Mouse (Mus musculus) liver, embryonic 12.5 days (tissue): ENCODE data around the gene Ctr9. TPM values are rescaled to one million over a fixed set of nuclear protein-coding genes. Genes with fewer than 3 reads are reported as not detected.
A peak's percentile ranks its signal among the peaks of the same experiment; 100 is the strongest.

Source experiments
- ATAC-seq: fragments of 200-750 bp; cut with Nextera tagmentation; 2 replicates; pipeline ENCODE4 v1.8.0; 2017; ENCODE audit warnings: moderate number of reproducible peaks, mild to moderate bottlenecking, moderate library complexity
- H3K27ac ChIP-seq: fragments of 300-500 bp; sonication (generic); 2 replicates; pipeline ENCODE4 v1.5.1; 2016; ENCODE audit warnings: mild to moderate bottlenecking
- H3K27me3 ChIP-seq: fragments of 300-500 bp; sonication (generic); replicated peaks from 2 replicates; pipeline ENCODE4 v1.6.1; 2016; ENCODE audit warnings: mild to moderate bottlenecking, moderate library complexity
- H3K36me3 ChIP-seq: fragments of 300-500 bp; sonication (generic); 2 replicates; pipeline ENCODE4 v1.6.1; 2016; ENCODE audit warnings: mild to moderate bottlenecking, moderate library complexity
- H3K4me1 ChIP-seq: fragments of 300-500 bp; sonication (generic); 2 replicates; pipeline ENCODE4 v1.6.1; 2016
- H3K4me2 ChIP-seq: fragments of 300-500 bp; sonication (generic); 2 replicates; pipeline ENCODE4 v1.6.1; 2016; ENCODE audit warnings: mild to moderate bottlenecking, moderate library complexity
- H3K4me3 ChIP-seq: fragments of 300-500 bp; sonication (generic); 2 replicates; pipeline ENCODE4 v1.5.1; 2016; ENCODE audit warnings: mild to moderate bottlenecking, moderate library complexity
- H3K9ac ChIP-seq: fragments of 300-500 bp; sonication (generic); 2 replicates; pipeline ENCODE4 v1.6.1; 2016; ENCODE audit warnings: mild to moderate bottlenecking, moderate library complexity
- H3K9me3 ChIP-seq: fragments of 300-500 bp; sonication (generic); replicated peaks from 2 replicates; pipeline ENCODE4 v1.6.1; 2016; ENCODE audit warnings: mild to moderate bottlenecking, moderate library complexity
- WGBS: fragments of 180-500 bp; shearing (Covaris S2); methylation state at CpG from one replicate; pipeline ENCODE4 v1.1.7; 2016; ENCODE audit not compliant: insufficient replicate concordance; 5-methylcytosine and 5-hydroxymethylcytosine counted together
- polyA plus RNA-seq: library from polyadenylated mRNA; unstranded; fragments of >200 nt; fragmentation: Nextera tagmentation; extraction: Ambion mirVana; gene quantifications from 2 replicates; pipeline ENCODE4 v1.2.1, GENCODE M21; 2016

The Ctr9 gene
- polyA plus RNA-seq = 40.3 and 40.5 TPM in 2 replicates

- ATAC-seq = peak; percentile 91
- Histone ChIP-seq H3K27me3 (no peaks in the 10 kb centered on the region), H3K4me1 (peaks cover 39% of the 10 kb centered on the region), H3K4me2 (peak within 1 kb of the TSS; percentile 77), H3K27ac (peak within 1 kb of the TSS; percentile 93), H3K9me3 (no peaks in the 10 kb centered on the region), H3K9ac (peak within 1 kb of the TSS; percentile 80), H3K4me3 (peak within 1 kb of the TSS; percentile 81), H3K36me3 (peaks cover 27% of the 10 kb centered on the region)
- 5% methylated on average over 45 of the region's 45 CpGs for WGBS
Observed at GRCm38 (mm10) chr7:111028281-111029045, at the start of gene Ctr9. Gene Ctr9 (plus strand): TSS chr7:111028951.

GRCm38 (mm10) chr7:110981036-110981435 lies 47.7 kb upstream of the Ctr9 start:
- 62% methylated on average over 8 of the region's 8 CpGs for WGBS
- Histone ChIP-seq H3K27me3 (no peaks in the 10 kb centered on the region), H3K27ac (peak overlapping the region; percentile 55; the same call in 1 of the 2 replicates), H3K36me3 (no peaks in the 10 kb centered on the region), H3K4me2 (peak overlapping the region; percentile 27), H3K4me3 (0 out of 2 replicates have a peak overlapping the region, but pooled peaks have one; percentile 2), H3K9ac (no peak overlapping the region), H3K4me1 (peaks cover 41% of the 10 kb centered on the region), H3K9me3 (no peaks in the 10 kb centered on the region)
- no peak for ATAC-seq

- WGBS = 56% methylated on average over 7 of the region's 7 CpGs
- H3K4me1 ChIP-seq = peaks cover 33% of the 10 kb centered on the region
- H3K4me3 ChIP-seq = 0 out of 2 replicates have a peak within 1 kb of the TSS, but pooled peaks have one; percentile 2
- ATAC-seq = peak; percentile 41
- peak within 1 kb of the TSS; percentile 55 for H3K27ac ChIP-seq
- no peaks in the 10 kb centered on the region for H3K27me3 ChIP-seq
- H3K9ac ChIP-seq = 0 out of 2 replicates have a peak within 1 kb of the TSS, but pooled peaks have one; percentile 2
- no peaks in the 10 kb centered on the region for H3K36me3 ChIP-seq
- no peaks in the 10 kb centered on the region for H3K9me3 ChIP-seq
- H3K4me2 ChIP-seq = peak within 1 kb of the TSS; percentile 27; the same call in 1 of the 2 replicates
Observed at GRCm38 (mm10) chr7:110982053-110982705, 46.6 kb upstream of the Ctr9 start, which contains the start of gene Mrvi1. Gene Mrvi1 (minus strand): TSS chr7:110982461.

GRCm38 (mm10) chr7:110982764-110983163 lies 46.0 kb upstream of the Ctr9 start:
- Histone ChIP-seq H3K27ac (0 out of 2 replicates have a peak overlapping the region, but pooled peaks have one; percentile 55), H3K36me3 (no peaks in the 10 kb centered on the region), H3K9me3 (no peaks in the 10 kb centered on the region), H3K9ac (no peak overlapping the region), H3K4me1 (peaks cover 27% of the 10 kb centered on the region), H3K27me3 (no peaks in the 10 kb centered on the region), H3K4me3 (no peak overlapping the region), H3K4me2 (no peak overlapping the region)
- ATAC-seq = peak; percentile 61
- 39% methylated on average over 4 of the region's 4 CpGs for WGBS

GRCm38 (mm10) chr7:110983621-110984020 lies 45.1 kb upstream of the Ctr9 start:
- Histone ChIP-seq H3K9ac (no peak overlapping the region), H3K4me3 (no peak overlapping the region), H3K36me3 (no peaks in the 10 kb centered on the region), H3K4me1 (peaks cover 22% of the 10 kb centered on the region), H3K9me3 (no peaks in the 10 kb centered on the region), H3K27ac (no peak overlapping the region), H3K27me3 (no peaks in the 10 kb centered on the region), H3K4me2 (no peak overlapping the region)
- ATAC-seq = no peak
- WGBS = 70% methylated on average over 5 of the region's 5 CpGs

- 73% methylated on average over 7 of the region's 7 CpGs for WGBS
- Histone ChIP-seq H3K27me3 (no peaks in the 10 kb centered on the region), H3K9ac (no peak overlapping the region), H3K27ac (no peak overlapping the region), H3K9me3 (no peaks in the 10 kb centered on the region), H3K4me1 (peaks cover 29% of the 10 kb centered on the region), H3K4me3 (no peak overlapping the region), H3K4me2 (no peak overlapping the region), H3K36me3 (no peaks in the 10 kb centered on the region)
- ATAC-seq = no peak
Observed at GRCm38 (mm10) chr7:110985581-110986265, 43.0 kb upstream of the Ctr9 start.

GRCm38 (mm10) chr7:110988081-110988480 lies 40.7 kb upstream of the Ctr9 start:
- ATAC-seq = no peak
- WGBS = 90% methylated on average over 3 of the region's 3 CpGs

GRCm38 (mm10) chr7:110989286-110989879 lies 39.4 kb upstream of the Ctr9 start:
- 0 out of 2 replicates have a peak overlapping the region, but pooled peaks have one; percentile 27 for H3K27ac ChIP-seq
- no peak overlapping the region for H3K4me2 ChIP-seq
- no peak overlapping the region for H3K9ac ChIP-seq
- H3K9me3 ChIP-seq = no peaks in the 10 kb centered on the region
- H3K4me3 ChIP-seq = no peak overlapping the region
- H3K27me3 ChIP-seq = no peaks in the 10 kb centered on the region
- no peak for ATAC-seq
- no peaks in the 10 kb centered on the region for H3K36me3 ChIP-seq
- H3K4me1 ChIP-seq = peaks cover 32% of the 10 kb centered on the region
- WGBS = 64% methylated on average over 5 of the region's 5 CpGs

More at GRCm38 (mm10) chr7:110988081-110988480, 40.7 kb upstream of the Ctr9 start:
- Histone ChIP-seq H3K36me3 (no peaks in the 10 kb centered on the region), H3K27me3 (no peaks in the 10 kb centered on the region), H3K4me1 (peaks cover 33% of the 10 kb centered on the region), H3K9ac (no peak overlapping the region), H3K9me3 (no peaks in the 10 kb centered on the region), H3K4me2 (no peak overlapping the region), H3K4me3 (no peak overlapping the region), H3K27ac (no peak overlapping the region)

- H3K4me3 ChIP-seq = no peak overlapping the region
- H3K27me3 ChIP-seq = no peaks in the 10 kb centered on the region
- 0 out of 2 replicates have a peak overlapping the region, but pooled peaks have one; percentile 23 for H3K9ac ChIP-seq
- peaks cover 29% of the 10 kb centered on the region for H3K4me1 ChIP-seq
- 39% methylated on average over 5 of the region's 5 CpGs for WGBS
- ATAC-seq = no peak
- H3K27ac ChIP-seq = peak overlapping the region; percentile 26; the same call in 1 of the 2 replicates
- H3K36me3 ChIP-seq = no peaks in the 10 kb centered on the region
- H3K4me2 ChIP-seq = no peak overlapping the region
- no peaks in the 10 kb centered on the region for H3K9me3 ChIP-seq
Observed at GRCm38 (mm10) chr7:110990356-110991220, 38.2 kb upstream of the Ctr9 start.

GRCm38 (mm10) chr7:110991221-110991494 lies 37.6 kb upstream of the Ctr9 start:
- Histone ChIP-seq H3K36me3 (no peaks in the 10 kb centered on the region), H3K4me2 (no peak overlapping the region), H3K4me3 (no peak overlapping the region), H3K27me3 (no peaks in the 10 kb centered on the region), H3K4me1 (peaks cover 23% of the 10 kb centered on the region), H3K27ac (no peak overlapping the region), H3K9me3 (no peaks in the 10 kb centered on the region), H3K9ac (0 out of 2 replicates have a peak overlapping the region, but pooled peaks have one; percentile 23)
- WGBS = 40% methylated on average over 4 of the region's 4 CpGs
- no peak for ATAC-seq
